Mouse (Mus musculus): ENCODE results near the gene Hpcal4. TPM values are rescaled to one million over a fixed set of nuclear protein-coding genes. Genes with fewer than 3 reads are reported as not detected.

The Hpcal4 gene
- polyA plus RNA-seq, 1 experiment from 2014 or later: not detected

GRCm38 (mm10) chr4:123232841-123233240 lies 49.8 kb downstream of the Hpcal4 start:
- H3K27ac ChIP-seq (ENCODE audit: low read depth): 0 out of 2 replicates have a peak overlapping the region, but pooled peaks have one; percentile 39
- DNase-seq (no peak), ATAC-seq (peak; percentile 9; the same call in 1 of the 2 replicates)
- WGBS (ENCODE audit: insufficient replicate concordance): 26% methylated on average over 3 of the region's 3 CpGs
- no peaks in the 10 kb centered on the region for H3K36me3 ChIP-seq (replicated peaks; ENCODE audit: insufficient read depth, low read length)
- H3K4me3 ChIP-seq (ENCODE audit: low read depth, low read length): peak overlapping the region; percentile 48; the same call in 1 of the 2 replicates
- H3K4me2 ChIP-seq (ENCODE audit: low read depth, low read length): peak overlapping the region; percentile 70
- H3K27me3 ChIP-seq (ENCODE audit: insufficient read depth, low read length): peaks cover 23% of the 10 kb centered on the region
- H3K9ac ChIP-seq (replicated peaks): no peak overlapping the region
- no peaks in the 10 kb centered on the region for H3K9me3 ChIP-seq (ENCODE audit: low read length)
- H3K4me1 ChIP-seq (ENCODE audit: insufficient read depth): peaks cover 11% of the 10 kb centered on the region; the same call in 1 of the 2 replicates
- TF ChIP-seq CTCF (IDR thresholded peaks at IDR 0.05; ENCODE audit: low read depth) (no peak), EP300 (IDR thresholded peaks at IDR 0.05; ENCODE audit: low read depth) (no peak)

DNA sequence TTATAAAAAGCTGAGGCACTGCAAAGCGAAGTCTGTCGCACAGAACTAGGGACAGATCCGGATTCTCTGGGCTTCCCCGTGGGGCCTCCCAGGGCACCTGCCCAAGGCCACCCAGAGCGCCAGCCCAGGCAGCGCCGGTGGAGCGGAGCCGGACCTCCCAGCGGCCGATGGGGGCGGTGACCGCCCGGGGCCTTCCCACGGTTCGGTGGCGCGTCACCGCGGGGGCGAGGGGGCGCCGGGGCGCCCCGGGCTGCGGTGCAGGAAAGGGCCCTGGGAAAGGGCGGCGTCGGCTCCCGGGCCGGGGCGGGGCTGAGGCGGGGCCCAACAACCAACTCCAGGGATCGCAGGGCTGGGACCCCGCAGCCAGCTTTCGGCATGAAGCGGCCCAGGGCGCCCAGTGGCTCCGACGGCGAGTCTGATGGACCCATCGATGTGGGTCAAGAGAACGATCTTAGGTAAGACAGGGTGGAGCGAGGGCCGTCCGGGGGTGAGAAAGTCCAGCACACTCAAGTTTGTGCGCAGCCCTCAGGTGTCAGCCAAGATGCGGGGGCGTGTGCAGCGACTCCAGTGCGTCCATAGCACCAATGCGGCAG lies 50.6 kb downstream of the Hpcal4 start, which contains the start of gene Heyl:
Heyl (plus strand) TSS at position 65 of the 593 bp plus-strand sequence.
- DNase-seq (peak; percentile 63), ATAC-seq (peak; percentile 75)
- Histone ChIP-seq H3K9ac (replicated peaks) (peak within 1 kb of the TSS; percentile 54), H3K36me3 (replicated peaks; ENCODE audit: insufficient read depth, low read length) (no peaks in the 10 kb centered on the region), H3K4me3 (ENCODE audit: low read depth, low read length) (peak within 1 kb of the TSS; percentile 48), H3K4me1 (ENCODE audit: insufficient read depth) (peaks cover 11% of the 10 kb centered on the region; the same call in 1 of the 2 replicates), H3K9me3 (ENCODE audit: low read length) (no peaks in the 10 kb centered on the region), H3K4me2 (ENCODE audit: low read depth, low read length) (peak within 1 kb of the TSS; percentile 70), H3K27ac (ENCODE audit: low read depth) (0 out of 2 replicates have a peak within 1 kb of the TSS, but pooled peaks have one; percentile 39), H3K27me3 (ENCODE audit: insufficient read depth, low read length) (peaks cover 29% of the 10 kb centered on the region)
- TF ChIP-seq CTCF (IDR thresholded peaks at IDR 0.05; ENCODE audit: low read depth) (no peak), EP300 (IDR thresholded peaks at IDR 0.05; ENCODE audit: low read depth) (no peak)
- WGBS (ENCODE audit: insufficient replicate concordance): 4% methylated on average over 49 of the region's 52 CpGs

- TF ChIP-seq CTCF (IDR thresholded peaks at IDR 0.05; ENCODE audit: low read depth) (no peak), EP300 (IDR thresholded peaks at IDR 0.05; ENCODE audit: low read depth) (no peak)
- peaks cover 48% of the 10 kb centered on the region for H3K27me3 ChIP-seq (ENCODE audit: insufficient read depth, low read length)
- WGBS (ENCODE audit: insufficient replicate concordance): 71% methylated on average over 9 of the region's 9 CpGs
- H3K27ac ChIP-seq (ENCODE audit: low read depth): no peak overlapping the region
- DNase-seq (no peak), ATAC-seq (no peak)
- H3K4me2 ChIP-seq (ENCODE audit: low read depth, low read length): no peak overlapping the region
- H3K9me3 ChIP-seq (ENCODE audit: low read length): no peaks in the 10 kb centered on the region
- no peaks in the 10 kb centered on the region for H3K36me3 ChIP-seq (replicated peaks; ENCODE audit: insufficient read depth, low read length)
- H3K4me3 ChIP-seq (ENCODE audit: low read depth, low read length): no peak overlapping the region
- H3K4me1 ChIP-seq (ENCODE audit: insufficient read depth): peaks cover 21% of the 10 kb centered on the region
- no peak overlapping the region for H3K9ac ChIP-seq (replicated peaks)
These were observed 52.9 kb downstream of the Hpcal4 start for GRCm38 (mm10) chr4:123235835-123236430.

DNA sequence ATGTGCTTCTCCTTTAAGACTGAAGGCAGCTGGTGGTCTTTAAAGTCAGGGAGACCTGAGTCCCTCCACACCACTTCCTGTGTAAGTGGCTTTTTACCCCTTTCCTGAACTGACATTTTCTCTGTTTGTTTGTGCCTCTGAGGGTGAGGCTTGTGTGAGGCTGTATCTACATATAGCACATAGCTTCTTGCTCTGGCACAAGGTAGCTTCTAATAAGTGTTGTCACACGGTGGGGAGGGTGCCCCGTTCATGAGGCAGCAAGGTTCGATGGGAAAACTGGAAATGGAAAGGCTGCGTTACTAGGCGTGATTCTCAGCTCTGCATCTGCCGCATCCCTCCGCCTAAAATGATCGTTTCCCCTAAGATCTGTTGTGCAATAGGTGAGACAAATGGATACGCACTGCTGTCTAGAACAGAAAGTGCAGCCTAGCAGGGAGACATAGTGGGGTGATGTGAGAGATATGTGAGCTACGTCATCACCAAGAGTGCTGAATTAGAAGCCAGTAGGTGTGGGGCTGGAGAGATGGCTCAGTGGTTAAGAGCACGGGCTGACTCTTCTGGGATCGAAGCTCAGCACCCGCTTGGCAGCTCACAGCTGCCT lies 53.5 kb downstream of the Hpcal4 start:
- no peak overlapping the region for H3K9ac ChIP-seq (replicated peaks)
- ATAC-seq: no peak
- 57% methylated on average over 13 of the region's 13 CpGs for WGBS (ENCODE audit: insufficient replicate concordance)
- no peak for DNase-seq
- H3K27ac ChIP-seq (ENCODE audit: low read depth): no peak overlapping the region
- no peak overlapping the region for H3K4me2 ChIP-seq (ENCODE audit: low read depth, low read length)
- no peaks in the 10 kb centered on the region for H3K36me3 ChIP-seq (replicated peaks; ENCODE audit: insufficient read depth, low read length)
- no peak for TF ChIP-seq EP300 (IDR thresholded peaks at IDR 0.05; ENCODE audit: low read depth)
- no peak for TF ChIP-seq CTCF (IDR thresholded peaks at IDR 0.05; ENCODE audit: low read depth)
- H3K4me1 ChIP-seq (ENCODE audit: insufficient read depth): peaks cover 21% of the 10 kb centered on the region
- H3K9me3 ChIP-seq (ENCODE audit: low read length): no peaks in the 10 kb centered on the region
- H3K4me3 ChIP-seq (ENCODE audit: low read depth, low read length): no peak overlapping the region
- peaks cover 48% of the 10 kb centered on the region for H3K27me3 ChIP-seq (ENCODE audit: insufficient read depth, low read length)

GRCm38 (mm10) chr4:123237386-123238266 lies 54.6 kb downstream of the Hpcal4 start:
- no peaks in the 10 kb centered on the region for H3K9me3 ChIP-seq (ENCODE audit: low read length)
- peaks cover 42% of the 10 kb centered on the region for H3K27me3 ChIP-seq (ENCODE audit: insufficient read depth, low read length)
- H3K36me3 ChIP-seq (replicated peaks; ENCODE audit: insufficient read depth, low read length): no peaks in the 10 kb centered on the region
- no peak overlapping the region for H3K4me3 ChIP-seq (ENCODE audit: low read depth, low read length)
- DNase-seq: no peak
- peaks cover 21% of the 10 kb centered on the region for H3K4me1 ChIP-seq (ENCODE audit: insufficient read depth)
- H3K9ac ChIP-seq (replicated peaks): no peak overlapping the region
- 59% methylated on average over 6 of the region's 6 CpGs for WGBS (ENCODE audit: insufficient replicate concordance)
- ATAC-seq: no peak
- no peak overlapping the region for H3K4me2 ChIP-seq (ENCODE audit: low read depth, low read length)
- TF ChIP-seq CTCF (IDR thresholded peaks at IDR 0.05; ENCODE audit: low read depth) (no peak), EP300 (IDR thresholded peaks at IDR 0.05; ENCODE audit: low read depth) (no peak)
- peak overlapping the region; percentile 22; the same call in 1 of the 2 replicates for H3K27ac ChIP-seq (ENCODE audit: low read depth)
